Mouse (Mus musculus): ENCODE data around the gene Otog. TPM values are rescaled to one million over a fixed set of nuclear protein-coding genes. Genes with fewer than 3 reads are reported as not detected.

The Otog gene
- total RNA-seq (2015; ENCODE audit: low replicate concordance) (not detected in 2 replicates), total RNA-seq (2017; ENCODE audit: low replicate concordance) (not detected in 2 replicates)

DNA sequence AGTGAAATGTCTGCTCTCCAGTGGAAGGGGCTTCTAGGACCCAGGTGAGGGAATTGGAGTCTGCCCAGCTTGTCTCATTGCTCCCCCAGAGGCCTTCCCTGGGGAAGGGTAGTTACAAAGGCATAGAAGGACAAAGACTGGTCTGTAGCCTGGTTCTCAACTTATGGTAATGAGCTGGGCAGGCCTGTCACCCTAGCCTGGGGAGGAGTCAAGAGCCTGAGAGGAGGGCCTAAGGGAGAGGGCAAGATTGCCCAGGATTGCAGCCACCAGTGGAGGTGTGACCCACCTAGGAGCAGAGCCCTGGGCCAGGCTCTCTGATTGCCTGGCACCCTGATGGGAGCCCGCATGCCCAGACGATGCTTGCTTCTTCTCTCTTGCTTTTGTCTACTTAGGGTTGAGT lies at the start of gene Otog:
Gene Otog (plus strand): TSS at position 292 of the 400 bp plus-strand sequence.
- ATAC-seq (replicated peaks; ENCODE audit: low FRiP score, poor library complexity, severe bottlenecking), result no peak

DNA sequence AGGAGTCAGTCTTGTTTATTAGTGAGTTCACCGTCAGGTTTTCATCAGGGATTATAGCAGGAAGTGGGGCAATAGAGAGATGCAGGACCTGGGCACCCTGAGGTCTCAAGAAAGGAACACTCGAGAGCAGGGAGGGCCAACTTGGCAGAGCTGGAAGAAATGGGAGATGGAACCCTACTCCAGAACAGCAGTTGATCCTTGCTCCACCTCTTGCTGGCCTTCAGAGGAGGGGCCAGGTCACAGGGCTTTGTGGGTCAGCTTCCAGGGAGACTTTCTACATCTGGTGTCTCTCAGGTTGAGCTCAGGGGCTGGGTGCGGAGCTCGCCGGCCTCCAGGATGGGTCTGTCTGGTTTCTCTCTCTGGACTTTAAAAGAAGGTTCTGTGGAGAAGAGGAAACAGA lies 45.4 kb upstream of the Otog start:
- no peak for ATAC-seq (replicated peaks; ENCODE audit: low FRiP score, poor library complexity, severe bottlenecking)

DNA sequence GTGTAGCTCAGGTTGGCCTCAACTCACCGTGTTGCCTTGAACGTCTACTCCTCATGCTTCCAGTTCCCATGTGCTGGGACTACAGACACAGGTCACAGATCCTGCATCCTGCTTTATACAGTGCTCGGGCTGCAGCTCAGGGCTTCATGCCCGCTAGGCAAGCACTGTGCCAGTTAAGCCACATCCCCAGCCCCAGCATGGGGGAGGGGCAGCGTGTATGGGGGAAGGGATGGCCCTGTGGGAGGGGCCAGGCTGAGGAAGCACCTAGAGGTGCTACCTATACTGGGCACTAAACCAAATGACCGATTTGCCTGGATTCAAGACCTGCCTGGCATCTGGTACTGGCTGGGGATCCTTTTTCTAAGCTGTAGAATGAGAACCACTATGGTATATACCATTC lies 40.8 kb upstream of the Otog start:
- ATAC-seq (replicated peaks; ENCODE audit: low FRiP score, poor library complexity, severe bottlenecking), result no peak

DNA sequence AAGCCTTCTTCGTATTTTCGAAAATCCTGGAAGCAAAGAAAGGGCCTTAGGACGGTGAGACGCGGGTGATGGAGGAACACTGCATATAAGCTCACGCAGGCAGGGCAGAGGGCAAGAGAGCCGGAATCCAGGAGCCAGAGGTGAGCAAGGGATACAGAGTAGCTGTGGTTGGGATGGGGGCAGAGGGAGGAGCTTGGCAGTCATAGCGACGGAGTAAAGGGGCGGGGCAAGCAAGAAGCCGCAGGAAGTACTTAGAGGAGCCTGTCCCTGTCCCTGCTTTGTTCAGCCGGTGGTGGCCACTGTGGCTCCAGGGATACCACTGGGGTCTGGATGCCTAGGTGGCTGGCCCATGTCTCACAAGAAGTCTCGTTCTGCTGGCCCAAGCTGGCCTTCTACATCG lies 39.1 kb upstream of the Otog start:
- no peak for ATAC-seq (replicated peaks; ENCODE audit: low FRiP score, poor library complexity, severe bottlenecking)

DNA sequence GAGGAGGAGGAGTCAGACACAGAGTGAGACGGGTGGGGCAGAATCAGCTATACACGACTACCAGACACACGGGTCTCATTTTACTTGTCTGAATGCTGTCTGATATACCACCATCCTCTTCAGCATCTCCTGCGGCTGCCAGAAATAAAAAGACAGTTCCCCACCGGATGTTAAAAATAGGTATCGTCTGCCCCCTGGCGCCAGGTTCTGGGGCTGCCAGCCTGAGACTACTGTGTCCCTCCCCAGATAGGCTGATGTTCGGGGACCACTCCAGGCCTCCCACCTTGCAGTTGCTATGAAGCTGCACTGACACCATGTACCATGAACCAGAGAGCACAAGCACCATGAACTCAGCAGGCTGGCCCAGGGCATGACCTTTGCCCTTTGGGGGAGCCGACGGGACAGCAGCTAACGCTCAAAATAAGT lies 36.7 kb upstream of the Otog start:
- no peak for ATAC-seq (replicated peaks; ENCODE audit: low FRiP score, poor library complexity, severe bottlenecking)

DNA sequence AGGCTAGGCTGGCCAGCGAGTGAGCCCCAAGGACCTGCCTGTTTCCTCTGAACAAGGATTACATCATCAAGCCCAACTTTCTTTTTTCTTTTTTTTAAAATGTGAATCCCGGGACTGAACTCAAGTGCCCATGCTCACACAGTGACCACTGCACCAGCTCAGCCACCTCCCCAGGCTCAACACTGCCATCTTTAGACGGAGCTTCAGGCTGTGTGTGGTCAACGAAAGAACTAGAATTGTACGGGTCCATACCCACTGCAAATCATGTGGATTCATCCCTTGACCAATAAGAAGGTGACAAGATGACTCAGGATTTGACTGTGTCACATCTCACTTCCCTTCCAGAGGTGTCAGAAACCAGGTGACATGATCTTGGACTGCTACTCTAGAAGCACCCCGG lies 36.0 kb upstream of the Otog start:
- no peak for ATAC-seq (replicated peaks; ENCODE audit: low FRiP score, poor library complexity, severe bottlenecking)

DNA sequence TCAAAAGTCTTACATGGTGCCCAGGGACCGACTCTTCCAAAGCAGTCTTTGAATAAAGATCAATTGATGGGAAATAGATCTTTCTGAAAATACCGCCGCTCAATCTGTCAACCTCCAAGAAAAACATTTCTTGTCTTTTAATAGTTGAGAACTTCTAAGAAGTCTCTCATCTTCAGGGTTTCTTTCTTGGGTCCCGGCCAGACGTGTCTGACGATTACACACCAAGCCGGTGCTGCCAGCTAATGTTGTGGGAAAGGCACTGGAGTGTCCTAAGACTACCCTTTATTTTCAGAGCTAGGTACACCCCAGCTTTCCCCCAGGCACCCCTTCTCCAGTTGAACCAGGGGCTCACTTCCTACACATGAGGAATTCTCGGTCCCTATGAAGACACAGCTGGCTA lies 32.7 kb upstream of the Otog start:
- no peak for ATAC-seq (replicated peaks; ENCODE audit: low FRiP score, poor library complexity, severe bottlenecking)

DNA sequence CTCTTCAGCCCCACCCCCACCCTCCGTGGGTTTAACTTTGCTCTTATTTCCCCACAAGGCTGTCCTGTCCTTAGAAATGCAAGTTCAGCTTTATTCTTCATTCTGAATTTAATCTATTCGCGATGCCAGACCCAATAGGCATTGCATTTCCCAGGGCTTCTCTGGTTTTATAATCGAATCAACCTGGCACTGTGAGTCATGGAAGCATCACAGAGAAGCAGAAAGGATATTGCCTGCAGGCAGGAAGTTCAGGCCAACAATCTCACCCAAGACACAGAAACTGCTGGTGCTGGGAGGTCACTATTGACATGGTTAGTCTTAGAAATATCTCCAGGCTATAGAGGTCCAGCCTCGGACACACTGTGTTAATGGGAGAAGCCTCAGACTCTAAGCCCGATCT lies 30.5 kb upstream of the Otog start:
- ATAC-seq (replicated peaks; ENCODE audit: low FRiP score, poor library complexity, severe bottlenecking), result no peak

DNA sequence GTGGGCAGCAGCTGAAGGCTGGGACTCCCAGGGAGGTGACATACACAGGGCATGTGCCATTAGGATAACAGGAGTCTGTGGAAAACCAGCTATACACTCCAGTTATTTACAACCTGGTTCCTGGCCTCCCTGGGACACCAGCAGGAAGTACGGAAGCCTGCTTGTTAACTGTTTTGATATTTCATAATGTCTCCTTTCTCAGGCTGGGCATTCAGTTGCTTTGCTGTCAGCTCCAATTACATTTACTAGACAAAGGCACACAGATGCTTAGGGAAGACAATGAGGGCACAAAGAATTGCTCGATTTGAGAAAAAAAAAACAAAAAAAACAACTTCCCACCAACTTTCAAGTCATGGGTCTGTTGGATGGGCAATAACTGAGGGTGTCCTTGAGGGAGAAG lies 24.3 kb upstream of the Otog start:
- no peak for ATAC-seq (replicated peaks; ENCODE audit: low FRiP score, poor library complexity, severe bottlenecking)

DNA sequence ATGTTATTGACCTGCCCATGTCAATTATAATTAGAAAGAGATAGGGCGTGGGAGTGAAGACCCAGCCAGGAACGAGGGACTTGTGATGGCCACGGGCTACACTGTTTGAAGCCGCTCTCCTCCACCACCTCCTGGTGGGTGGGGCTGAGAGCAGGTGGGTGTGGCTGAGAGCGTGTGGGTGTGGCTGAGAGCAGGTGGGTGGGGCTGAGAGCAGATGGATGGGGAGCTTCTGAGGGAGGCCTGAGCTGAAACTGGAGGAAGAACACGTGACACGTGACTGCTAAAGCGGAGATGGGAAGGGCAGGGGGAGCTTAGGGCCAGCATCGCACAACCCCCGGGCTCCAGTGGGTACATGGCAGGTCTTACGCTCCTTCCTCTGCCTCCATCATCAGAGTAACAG lies 22.4 kb upstream of the Otog start:
- ATAC-seq (replicated peaks; ENCODE audit: low FRiP score, poor library complexity, severe bottlenecking), result peak; percentile 72; the same call in 1 of the 2 replicates

DNA sequence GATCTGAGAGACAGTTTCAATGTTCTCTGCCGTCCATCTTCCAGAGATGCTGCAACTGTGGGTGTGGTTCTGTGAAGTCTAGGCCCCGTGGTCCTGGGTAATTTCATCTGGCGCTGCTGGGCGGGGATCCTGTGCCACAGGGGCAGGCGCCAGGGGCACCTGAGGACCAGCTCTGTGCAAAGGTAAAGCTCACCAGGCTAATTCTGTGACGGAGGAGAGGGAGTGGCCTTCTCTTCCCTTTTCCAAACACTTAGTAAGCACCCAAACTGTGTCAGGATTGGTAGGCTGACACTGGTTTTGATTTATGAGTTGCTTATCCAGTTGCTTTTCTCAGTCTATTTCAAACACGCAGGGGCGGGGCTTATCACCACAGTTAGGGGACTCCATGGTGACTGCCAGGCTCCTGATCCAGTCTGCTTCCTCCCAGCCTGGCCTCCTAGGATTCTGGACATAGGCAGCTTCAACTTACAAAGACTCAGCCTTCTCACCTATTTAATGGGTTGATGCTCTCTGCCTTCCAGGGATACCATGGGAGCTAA lies 20.1 kb upstream of the Otog start:
- ATAC-seq (replicated peaks; ENCODE audit: low FRiP score, poor library complexity, severe bottlenecking), result no peak

DNA sequence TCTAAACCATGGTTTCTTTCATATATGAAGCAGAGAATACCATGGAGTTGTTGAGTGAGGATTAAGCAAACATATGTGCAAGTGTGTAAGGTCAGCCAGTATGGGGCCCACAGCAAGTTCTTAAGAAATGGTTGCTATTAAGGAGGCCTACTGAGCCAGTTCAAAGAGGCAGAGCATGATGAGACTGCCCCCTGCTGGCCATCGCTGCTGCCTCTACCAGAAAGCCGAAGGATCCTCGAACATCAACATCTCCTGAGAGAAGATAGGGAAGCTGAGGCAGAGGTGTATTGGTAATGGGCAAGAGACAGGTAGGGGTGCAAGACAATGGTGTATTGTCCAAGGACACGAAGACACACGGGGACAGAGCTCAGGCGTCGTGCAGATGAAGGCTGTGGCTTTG lies 14.5 kb upstream of the Otog start:
- ATAC-seq (replicated peaks; ENCODE audit: low FRiP score, poor library complexity, severe bottlenecking), result no peak

DNA sequence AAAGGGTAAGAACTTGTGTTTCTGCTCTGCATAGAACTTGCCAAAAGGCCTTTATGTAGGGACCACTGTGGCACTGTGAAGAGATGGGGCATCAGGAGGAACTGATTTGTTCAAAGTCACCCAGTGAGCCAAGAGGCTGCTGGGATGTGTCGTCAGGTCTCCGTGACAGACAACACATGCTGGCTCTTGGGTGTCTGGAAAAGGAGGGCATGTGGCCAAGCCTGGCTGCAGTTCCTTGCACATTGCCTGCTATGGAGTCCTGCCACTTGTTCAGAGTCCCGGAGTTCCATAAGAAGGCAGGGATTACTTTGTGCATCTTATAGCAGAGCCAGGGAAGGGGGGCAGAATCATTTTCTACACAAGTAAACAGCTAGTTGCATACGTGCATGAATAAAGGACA lies 13.9 kb upstream of the Otog start:
- no peak for ATAC-seq (replicated peaks; ENCODE audit: low FRiP score, poor library complexity, severe bottlenecking)

DNA sequence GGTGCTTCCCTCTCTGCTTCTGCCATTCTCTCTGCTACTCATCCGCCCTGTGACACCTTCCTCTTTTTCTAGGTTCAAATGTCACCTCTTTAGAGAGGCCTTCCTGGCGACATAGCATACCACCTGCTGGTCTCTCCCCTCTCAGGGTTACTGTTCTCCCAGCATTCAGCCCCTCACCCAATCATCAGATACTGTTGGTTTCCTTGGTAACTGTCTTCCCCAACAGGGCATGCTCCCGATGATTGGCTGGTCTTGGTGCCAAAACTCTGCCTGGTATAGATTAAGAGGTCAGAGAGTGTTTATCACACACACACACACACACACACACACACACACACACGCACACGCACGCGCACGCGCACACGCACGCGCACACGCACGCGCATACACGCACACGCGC lies 4.8 kb upstream of the Otog start:
- no peak for ATAC-seq (replicated peaks; ENCODE audit: low FRiP score, poor library complexity, severe bottlenecking)

DNA sequence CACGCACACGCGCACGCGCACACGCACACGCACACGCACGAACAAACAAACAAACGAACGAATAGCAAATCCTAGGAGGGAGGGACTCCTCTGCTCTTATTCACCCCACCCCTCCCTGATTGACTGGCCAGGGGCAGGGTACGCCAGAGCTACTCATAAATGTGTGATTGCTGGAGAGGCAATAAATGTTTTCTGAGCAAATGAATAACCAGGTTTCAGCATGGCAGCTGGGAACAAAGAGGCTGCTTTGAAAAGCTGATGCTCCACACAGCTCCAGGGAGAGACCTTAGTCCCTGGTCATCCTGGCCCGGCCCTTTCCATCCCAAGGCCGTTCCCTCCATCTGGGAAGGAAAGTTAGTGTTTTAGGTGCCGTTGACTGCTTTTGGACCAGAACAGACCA lies 4.4 kb upstream of the Otog start:
- no peak for ATAC-seq (replicated peaks; ENCODE audit: low FRiP score, poor library complexity, severe bottlenecking)

DNA sequence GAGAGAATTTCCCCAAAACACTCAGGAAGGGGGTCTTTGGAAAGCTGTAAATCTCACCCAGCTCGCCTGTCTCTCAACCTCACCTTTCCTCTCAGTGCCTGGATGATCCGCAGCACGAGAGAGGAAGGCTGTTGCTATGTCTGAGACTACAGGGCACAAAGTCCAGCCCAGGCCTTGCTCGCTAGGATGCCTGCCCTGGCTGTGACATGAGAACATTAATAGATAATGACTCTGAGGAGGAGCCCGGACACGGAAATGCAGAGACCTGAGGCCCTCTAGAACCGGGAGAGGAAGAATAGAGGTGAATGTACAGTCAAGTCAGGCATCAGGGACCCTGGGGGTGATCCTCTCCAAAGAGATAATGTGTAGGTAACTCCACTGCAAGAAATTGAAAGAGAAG lies 3.6 kb upstream of the Otog start:
- ATAC-seq (replicated peaks; ENCODE audit: low FRiP score, poor library complexity, severe bottlenecking), result no peak

DNA sequence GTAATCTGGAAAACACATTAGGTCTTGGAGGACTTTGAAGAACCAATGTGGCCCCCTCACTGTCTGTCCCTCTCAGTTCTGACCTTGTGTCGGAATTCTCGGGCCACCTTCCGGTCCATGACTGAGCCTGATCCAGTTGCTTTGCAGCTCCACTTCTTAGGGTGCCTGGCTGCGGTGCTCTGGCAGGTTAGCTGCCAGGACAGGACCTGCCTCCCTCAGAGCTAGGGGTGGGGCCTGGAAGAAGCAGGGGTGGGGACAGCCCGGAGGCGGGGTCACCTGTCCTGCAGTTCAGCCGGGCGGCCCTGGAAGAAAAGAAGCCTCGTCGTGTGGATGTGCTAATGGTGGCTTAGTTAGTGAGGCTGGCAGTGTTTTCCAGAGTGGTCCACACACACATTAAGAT lies 2.4 kb upstream of the Otog start, which contains the start of gene Ush1c:
Gene Ush1c (minus strand): TSS at position 158 of the 400 bp plus-strand sequence.
- no peak; the same call in 1 of the 2 replicates for ATAC-seq (replicated peaks; ENCODE audit: low FRiP score, poor library complexity, severe bottlenecking)

DNA sequence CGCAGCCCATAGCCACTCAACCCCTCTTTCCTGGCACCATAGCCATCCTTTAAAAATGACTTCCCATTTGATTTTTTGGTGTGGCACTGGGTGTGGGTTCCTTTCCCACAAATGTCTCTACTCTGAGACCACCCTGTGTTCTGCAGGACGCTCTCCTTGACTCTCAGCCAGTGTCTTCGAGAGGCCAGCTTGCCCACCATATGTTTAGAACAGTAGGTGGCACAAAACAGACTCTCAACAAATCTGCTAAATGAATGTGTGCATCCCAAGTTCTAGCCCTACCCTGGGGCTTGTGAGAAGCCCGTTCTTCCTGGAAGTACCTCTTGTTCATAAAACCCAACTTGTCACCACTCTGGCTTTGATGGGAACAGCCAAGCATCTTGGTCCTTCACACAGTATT lies 696 bp upstream of the Otog start:
- ATAC-seq (replicated peaks; ENCODE audit: low FRiP score, poor library complexity, severe bottlenecking), result no peak

DNA sequence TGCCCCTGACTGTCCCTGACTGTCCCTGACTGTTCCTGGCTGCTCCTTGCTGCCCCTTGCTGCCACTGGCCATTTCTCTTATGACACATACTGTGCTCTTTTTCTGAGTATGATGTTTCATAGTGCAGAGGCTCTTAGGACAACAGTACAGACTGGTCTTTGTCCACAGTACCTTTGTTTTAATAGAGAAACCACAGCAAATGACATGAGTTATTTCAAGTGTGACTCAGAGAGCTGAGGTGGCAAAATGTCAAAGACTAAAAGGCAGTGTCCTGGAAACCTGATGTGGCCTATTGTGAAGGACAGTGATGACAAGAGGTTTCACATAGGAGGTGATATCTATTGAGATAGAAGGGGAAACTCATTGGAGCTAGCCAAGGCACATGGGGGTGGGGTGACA lies 6.1 kb downstream of the Otog start:
- ATAC-seq (replicated peaks; ENCODE audit: low FRiP score, poor library complexity, severe bottlenecking), result no peak

DNA sequence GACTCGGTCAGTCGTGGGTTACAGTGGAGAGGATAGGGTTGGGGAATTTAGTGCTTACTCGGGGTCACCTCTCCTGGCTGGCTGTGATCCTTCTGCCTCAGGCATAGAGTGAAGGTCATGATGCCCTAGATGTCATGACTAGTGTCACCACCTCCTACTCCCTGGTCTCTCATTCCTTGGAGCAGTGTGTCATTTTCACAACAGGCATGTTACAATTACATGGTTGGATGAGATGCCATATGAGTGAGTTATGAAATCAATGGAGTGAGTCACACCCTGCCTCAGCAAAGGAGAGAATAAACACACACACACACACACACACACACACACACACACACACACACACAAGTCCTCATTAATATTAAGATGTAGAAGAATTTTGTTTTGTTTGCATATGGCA lies 6.8 kb downstream of the Otog start:
- ATAC-seq (replicated peaks; ENCODE audit: low FRiP score, poor library complexity, severe bottlenecking), result no peak

DNA sequence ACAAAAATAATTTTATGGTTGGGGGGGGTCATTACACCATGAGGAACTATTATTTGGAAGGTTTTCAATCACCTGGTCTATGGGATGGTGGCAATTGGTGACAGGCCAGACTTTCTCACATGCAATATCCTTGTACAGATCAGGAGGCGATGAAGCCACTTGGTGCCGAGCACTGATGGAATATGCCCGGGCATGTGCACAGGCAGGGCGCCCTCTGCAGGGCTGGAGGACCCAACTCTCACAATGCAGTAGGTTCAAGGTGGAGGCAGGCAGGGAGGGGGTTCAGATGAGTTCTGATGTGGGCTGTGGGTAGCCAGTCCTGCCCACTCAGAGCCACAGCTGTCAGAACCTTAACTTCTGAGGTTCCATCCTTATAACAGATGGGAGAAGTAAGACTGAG lies 11.1 kb downstream of the Otog start:
- no peak for ATAC-seq (replicated peaks; ENCODE audit: low FRiP score, poor library complexity, severe bottlenecking)

DNA sequence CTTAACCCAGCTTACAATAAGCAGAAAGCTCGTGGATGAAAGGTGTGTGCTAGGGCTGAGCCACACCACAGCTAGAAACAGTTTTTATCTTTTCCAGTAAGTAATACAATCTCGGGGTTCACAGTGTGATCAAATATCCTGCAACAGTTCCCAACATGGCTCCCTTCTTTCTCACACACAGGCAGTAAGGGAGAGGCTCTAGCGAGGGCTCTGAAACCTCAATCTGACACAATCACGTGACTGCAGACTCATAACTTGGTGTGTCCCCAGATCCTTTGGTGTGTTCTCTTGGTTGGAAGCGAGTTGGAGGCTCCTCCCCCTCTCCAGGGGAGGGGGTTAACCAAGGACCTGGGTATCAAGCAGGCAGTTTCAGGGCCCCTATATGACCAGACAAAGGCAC lies 35.4 kb downstream of the Otog start:
- no peak for ATAC-seq (replicated peaks; ENCODE audit: low FRiP score, poor library complexity, severe bottlenecking)

All from erythroid progenitor cell, adult 5-6 weeks (primary cell).